Mouse (Mus musculus) myocyte (in vitro differentiated cells): ENCODE results near the gene Akr1c12.

Source experiments
- E2F4 ChIP-seq: IDR thresholded peaks from one replicate; pipeline ENCODE4 v1.6.1; 2011; ENCODE audit warnings: mild to moderate bottlenecking, control low read depth, moderate library complexity; ENCODE audit not compliant: insufficient read depth
- MAX ChIP-seq: IDR thresholded peaks from one replicate; pipeline ENCODE4 v1.6.1; 2011; ENCODE audit warnings: low read depth, mild to moderate bottlenecking, control low read depth
- MYOG ChIP-seq, 3 experiments: IDR thresholded peaks; one replicate each; pipeline ENCODE4 v1.6.1; 2011; ENCODE audit warnings: control low read depth in 2 of 3, low read depth in 2 of 3, mild to moderate bottlenecking in 2 of 3; ENCODE audit not compliant: insufficient read length in 2 of 3, control insufficient read depth in 1 of 3, insufficient read depth in 1 of 3
- POLR2A ChIP-seq: IDR thresholded peaks from one replicate; pipeline ENCODE4 v1.6.1; 2011; ENCODE audit warnings: low read depth, mild to moderate bottlenecking, control low read depth, moderate library complexity; ENCODE audit not compliant: insufficient read length
- POLR2AphosphoS2 ChIP-seq: IDR thresholded peaks from one replicate; pipeline ENCODE4 v1.6.1; 2011; ENCODE audit warnings: low read depth, control low read depth; ENCODE audit not compliant: insufficient read length
- REST ChIP-seq: IDR thresholded peaks from one replicate; pipeline ENCODE4 v1.6.1; 2011; ENCODE audit warnings: mild to moderate bottlenecking, control low read depth, moderate library complexity; ENCODE audit not compliant: insufficient read depth, insufficient read length
- TCF12 ChIP-seq: IDR thresholded peaks from one replicate; pipeline ENCODE4 v1.6.1; 2011; ENCODE audit warnings: mild to moderate bottlenecking, control low read depth; ENCODE audit not compliant: poor library complexity, insufficient read depth, severe bottlenecking
- USF1 ChIP-seq: IDR thresholded peaks from one replicate; pipeline ENCODE4 v1.6.1; 2011; ENCODE audit warnings: low read depth, mild to moderate bottlenecking, control low read depth, moderate library complexity

GRCm38 (mm10) chr13:4233135-4233534 lies 46.1 kb downstream of the Akr1c12 start:
- no peak for TF ChIP-seq POLR2A
- no peak for TF ChIP-seq E2F4
- TF ChIP-seq MAX = no peak
- TF ChIP-seq REST = no peak
- TF ChIP-seq POLR2AphosphoS2 = no peak
- TF ChIP-seq MYOG (IDR thresholded peaks at IDR 0.05; ENCODE audit: control insufficient read depth in 1 of 3, insufficient read depth in 1 of 3, insufficient read length in 2 of 3, low read depth in 2 of 3) = no peak
- TF ChIP-seq TCF12 = no peak
- no peak for TF ChIP-seq USF1
